Mouse (Mus musculus) cortical plate, adult 2 months (tissue): ENCODE measurements around the gene Gm5244. TPM values are rescaled to one million over a fixed set of nuclear protein-coding genes. Genes with fewer than 3 reads are reported as not detected.

Experiments
- H3K27ac ChIP-seq: fragments of 200-500 bp; 2 replicates; pipeline ENCODE4 v1.5.1; 2012; ENCODE audit warnings: low read length, control low read depth, inconsistent platforms; ENCODE audit not compliant: insufficient read depth
- H3K4me1 ChIP-seq: fragments of 200-500 bp; 2 replicates; pipeline ENCODE4 v1.6.1; 2011; ENCODE audit warnings: low read length; ENCODE audit not compliant: control insufficient read depth, insufficient read depth
- H3K4me3 ChIP-seq: fragments of 200-500 bp; 2 replicates; pipeline ENCODE4 v1.5.1; 2011; ENCODE audit warnings: mild to moderate bottlenecking, low read length, control low read depth; ENCODE audit not compliant: insufficient read depth
- CTCF ChIP-seq: fragments of 200-500 bp; IDR thresholded peaks from 2 replicates; pipeline ENCODE4 v1.5.1; 2011; ENCODE audit warnings: mild to moderate bottlenecking, control low read depth, low read length; ENCODE audit not compliant: insufficient read depth; ENCODE audit errors: extremely low read depth
- POLR2A ChIP-seq: fragments of 200-500 bp; IDR thresholded peaks from 2 replicates; pipeline ENCODE4 v1.6.1; 2011; ENCODE audit warnings: mild to moderate bottlenecking, low read length, control low read depth; ENCODE audit not compliant: insufficient read depth; ENCODE audit errors: extremely low read depth
- polyA plus RNA-seq: library from polyadenylated mRNA; depleted of rRNA; stranded (reverse); fragments of >200 nt; gene quantifications from 2 replicates; pipeline ENCODE4 v1.2.3, GENCODE M21; 2012; rRNA removed

Gm5244 gene
- polyA plus RNA-seq, result not detected in 2 replicates

- Histone ChIP-seq H3K4me3 (no peak within 1 kb of the TSS), H3K27ac (no peak within 1 kb of the TSS), H3K4me1 (no peaks in the 10 kb centered on the region)
- TF ChIP-seq POLR2A (no peak), CTCF (no peak)
These were observed at the start of gene Gm5244 for GRCm38 (mm10) chr19:12846382-12846781. TSS of gene Gm5244 (plus strand) at chr19:12846682.

GRCm38 (mm10) chr19:12797071-12797470 is 49.4 kb upstream of the Gm5244 start:
- Histone ChIP-seq H3K4me3 (peak overlapping the region; percentile 87), H3K27ac (peak overlapping the region; percentile 92; the same call in 1 of the 2 replicates), H3K4me1 (0 out of 2 replicates have a peak, but pooled peaks cover 1% of the 10 kb centered on the region)
- TF ChIP-seq POLR2A (no peak), CTCF (peak; percentile 42; the same call in 1 of the 2 replicates)

- Histone ChIP-seq H3K27ac (no peak overlapping the region), H3K4me1 (0 out of 2 replicates have a peak, but pooled peaks cover 1% of the 10 kb centered on the region), H3K4me3 (no peak overlapping the region)
- TF ChIP-seq POLR2A (no peak), CTCF (no peak)
These were observed 48.1 kb upstream of the Gm5244 start for GRCm38 (mm10) chr19:12798404-12798803.

GRCm38 (mm10) chr19:12799081-12799480 is 47.4 kb upstream of the Gm5244 start:
- Histone ChIP-seq H3K4me3 (no peak overlapping the region), H3K4me1 (0 out of 2 replicates have a peak, but pooled peaks cover 1% of the 10 kb centered on the region), H3K27ac (no peak overlapping the region)
- TF ChIP-seq CTCF (no peak), POLR2A (no peak)

GRCm38 (mm10) chr19:12800621-12801020 is 45.9 kb upstream of the Gm5244 start:
- TF ChIP-seq POLR2A (no peak), CTCF (no peak)
- H3K4me3 ChIP-seq, result no peak overlapping the region
- 0 out of 2 replicates have a peak, but pooled peaks cover 1% of the 10 kb centered on the region for H3K4me1 ChIP-seq
- H3K27ac ChIP-seq, result no peak overlapping the region

- Histone ChIP-seq H3K4me3 (no peak overlapping the region), H3K27ac (no peak overlapping the region), H3K4me1 (0 out of 2 replicates have a peak, but pooled peaks cover 1% of the 10 kb centered on the region)
- TF ChIP-seq POLR2A (no peak), CTCF (no peak)
These were observed 45.4 kb upstream of the Gm5244 start for GRCm38 (mm10) chr19:12801046-12801445.

- no peak for TF ChIP-seq CTCF
- TF ChIP-seq POLR2A, result no peak
- Histone ChIP-seq H3K27ac (no peak overlapping the region), H3K4me1 (0 out of 2 replicates have a peak, but pooled peaks cover 1% of the 10 kb centered on the region)
These were observed 43.7 kb upstream of the Gm5244 start for GRCm38 (mm10) chr19:12802830-12803229.

GRCm38 (mm10) chr19:12804237-12804636 is 42.2 kb upstream of the Gm5244 start:
- Histone ChIP-seq H3K27ac (no peak overlapping the region), H3K4me3 (no peak overlapping the region), H3K4me1 (0 out of 2 replicates have a peak, but pooled peaks cover 1% of the 10 kb centered on the region)
- TF ChIP-seq POLR2A, result no peak
- no peak for TF ChIP-seq CTCF

More at GRCm38 (mm10) chr19:12802830-12803229, 43.7 kb upstream of the Gm5244 start:
- no peak overlapping the region for H3K4me3 ChIP-seq

- no peak overlapping the region for H3K27ac ChIP-seq
- 0 out of 2 replicates have a peak, but pooled peaks cover under 1% of the 10 kb centered on the region for H3K4me1 ChIP-seq
- TF ChIP-seq POLR2A (no peak), CTCF (no peak)
- H3K4me3 ChIP-seq, result no peak overlapping the region
These were observed 40.8 kb upstream of the Gm5244 start for GRCm38 (mm10) chr19:12805730-12806129.

- TF ChIP-seq POLR2A, result no peak
- TF ChIP-seq CTCF, result no peak
- Histone ChIP-seq H3K27ac (no peak overlapping the region), H3K4me3 (no peak overlapping the region), H3K4me1 (no peaks in the 10 kb centered on the region)
These were observed 40.3 kb upstream of the Gm5244 start for GRCm38 (mm10) chr19:12806214-12806613.
